Mouse (Mus musculus) ES-E14 (cell line): Measurements from ENCODE around the gene Kmt2d. TPM values are rescaled to one million over a fixed set of nuclear protein-coding genes. Genes with fewer than 3 reads are reported as not detected.

ENCODE experiments used
- DNase-seq: peaks from one replicate; pipeline ENCODE4 v3.0.0-alpha.2; 2013; ENCODE audit warnings: low read depth, low spot score
- H3K27ac ChIP-seq: 2 replicates; pipeline ENCODE4 v1.5.1; 2012; ENCODE audit warnings: low read depth, mild to moderate bottlenecking, low read length, moderate library complexity, mixed read lengths; ENCODE audit not compliant: poor library complexity, insufficient read depth, severe bottlenecking
- H3K36me3 ChIP-seq: 2 replicates; pipeline ENCODE4 v1.6.1; 2012; ENCODE audit warnings: mild to moderate bottlenecking, low read length, moderate library complexity, mixed read lengths; ENCODE audit not compliant: control insufficient read depth, poor library complexity, insufficient read depth, severe bottlenecking
- H3K4me1 ChIP-seq, 2 experiments: fragments of 150-350 bp in 1 of 2; sonication (generic) in 1 of 2; 2 replicates each; pipeline ENCODE4 v1.6.1; 2012; ENCODE audit warnings: low read length in 2 of 2, mild to moderate bottlenecking in 1 of 2, mixed read lengths in 1 of 2; ENCODE audit not compliant: control insufficient read depth in 2 of 2, insufficient read depth in 2 of 2, poor library complexity in 1 of 2
- H3K4me3 ChIP-seq, 2 experiments: fragments of 150-350 bp in 1 of 2; sonication (generic) in 1 of 2; 2 replicates each; pipeline ENCODE4 v1.5.1; 2012; ENCODE audit warnings: low read length in 2 of 2, low read depth in 1 of 2, mild to moderate bottlenecking in 1 of 2, mixed read lengths in 1 of 2; ENCODE audit not compliant: insufficient read depth in 1 of 2, poor library complexity in 1 of 2, severe bottlenecking in 1 of 2
- H3K9ac ChIP-seq: 2 replicates; pipeline ENCODE4 v1.6.1; 2012; ENCODE audit warnings: low read depth, mild to moderate bottlenecking, low read length, mixed read lengths; ENCODE audit not compliant: poor library complexity, insufficient read depth, severe bottlenecking
- H3K9me3 ChIP-seq: fragments of 150-350 bp; sonication (generic); 2 replicates; pipeline ENCODE4 v1.6.1; 2012; ENCODE audit warnings: low read depth, mild to moderate bottlenecking, low read length; ENCODE audit not compliant: control insufficient read depth, insufficient read depth
- CHD2 ChIP-seq: IDR thresholded peaks from 2 replicates; pipeline ENCODE4 v1.6.1; 2014; ENCODE audit warnings: mild to moderate bottlenecking, low read depth, low read length, inconsistent platforms
- HCFC1 ChIP-seq: IDR thresholded peaks from 2 replicates; pipeline ENCODE4 v1.6.1; 2012; ENCODE audit warnings: low read length, inconsistent platforms, borderline replicate concordance; ENCODE audit not compliant: insufficient read depth
- MAFK ChIP-seq: IDR thresholded peaks from 2 replicates; pipeline ENCODE4 v1.6.1; 2014; ENCODE audit warnings: mild to moderate bottlenecking, low read depth, low read length, inconsistent platforms; ENCODE audit not compliant: insufficient read depth
- ZC3H11A ChIP-seq: IDR thresholded peaks from 2 replicates; pipeline ENCODE4 v1.6.1; 2012; ENCODE audit warnings: low read depth, mild to moderate bottlenecking, inconsistent platforms, low read length, borderline replicate concordance
- ZNF384 ChIP-seq: IDR thresholded peaks from 2 replicates; pipeline ENCODE4 v1.6.1; 2012; ENCODE audit warnings: low read depth, low read length, inconsistent platforms
- in situ Hi-C, 2 experiments: fragments of 600-800 bp; cut with MboI; formaldehyde crosslinking; loops; one replicate each; pipeline ENCODE4 v1.15.1; 2025; ENCODE audit warnings: low sequenced_read_pairs in 2 of 2, inconsistent platforms in 1 of 2; ENCODE audit not compliant: unreplicated experiment in 2 of 2
- total RNA-seq: library from RNA; depleted of rRNA; stranded (reverse); fragments of 300-350 nt; gene quantifications from 2 replicates; pipeline ENCODE4 v1.2.3, GENCODE M21; 2012

The Kmt2d gene
- total RNA-seq, 1 experiment = 35.9 TPM

- no peak overlapping the region; a peak in 1 of 4 replicates for H3K4me3 ChIP-seq
- in situ Hi-C loops = loop anchor here in 1 of 2 experiments (25.0 kb wide), 1 partner anchor 297 kb away; the partner anchor contains the start of genes C1ql4 and Dnajc22
- no peak overlapping the region for H3K27ac ChIP-seq
- no peaks in the 10 kb centered on the region for H3K36me3 ChIP-seq
- H3K9ac ChIP-seq = no peak overlapping the region
- peaks cover 0 to 26% of the 10 kb centered on the region in 2 experiments; a peak in 1 of 4 replicates for H3K4me1 ChIP-seq
- H3K9me3 ChIP-seq = no peaks in the 10 kb centered on the region
- DNase-seq = no peak
- no peak for TF ChIP-seq MAFK
- no peak for TF ChIP-seq CHD2
- TF ChIP-seq ZNF384 = no peak
- no peak for TF ChIP-seq HCFC1
- no peak for TF ChIP-seq ZC3H11A
Measured at GRCm38 (mm10) chr15:98790761-98791160, 80.2 kb downstream of the Kmt2d start.

- Histone ChIP-seq H3K4me1 (peaks cover 0 to 24% of the 10 kb centered on the region in 2 experiments; a peak in 1 of 4 replicates), H3K36me3 (no peaks in the 10 kb centered on the region), H3K9ac (no peak within 1 kb of the TSS), H3K4me3 (peak within 1 kb of the TSS in 1 of 2 experiments; percentile 22; a peak in 1 of 4 replicates), H3K27ac (no peak within 1 kb of the TSS), H3K9me3 (no peaks in the 10 kb centered on the region)
- in situ Hi-C loops = loop anchor here in 1 of 2 experiments (25.0 kb wide), 1 partner anchor 297 kb away; the partner anchor contains the start of genes C1ql4 and Dnajc22
- no peak for DNase-seq
- TF ChIP-seq HCFC1 = no peak
- no peak for TF ChIP-seq ZC3H11A
- TF ChIP-seq ZNF384 = no peak
- no peak for TF ChIP-seq MAFK
- TF ChIP-seq CHD2 = no peak
Measured at GRCm38 (mm10) chr15:98789661-98790535, 81.1 kb downstream of the Kmt2d start, which contains the start of gene Wnt1. Gene Wnt1 (plus strand): TSS chr15:98789857.

- DNase-seq = no peak
- TF ChIP-seq HCFC1 (no peak), ZC3H11A (no peak), MAFK (no peak), ZNF384 (no peak), CHD2 (no peak)
- no peaks in the 10 kb centered on the region for H3K9me3 ChIP-seq
- H3K9ac ChIP-seq = no peak overlapping the region
- peak overlapping the region in 1 of 2 experiments; percentile 22; a peak in 1 of 4 replicates for H3K4me3 ChIP-seq
- H3K4me1 ChIP-seq = peaks cover 0 to 24% of the 10 kb centered on the region in 2 experiments; a peak in 1 of 4 replicates
- in situ Hi-C loops = loop anchor here in 1 of 2 experiments (25.0 kb wide), 1 partner anchor 298 kb away; the partner anchor contains the start of genes C1ql4 and Dnajc22
- H3K36me3 ChIP-seq = no peaks in the 10 kb centered on the region
- H3K27ac ChIP-seq = no peak overlapping the region
Measured at GRCm38 (mm10) chr15:98788972-98789660, 81.9 kb downstream of the Kmt2d start.

GRCm38 (mm10) chr15:98787930-98788329 lies 83.1 kb downstream of the Kmt2d start:
- Histone ChIP-seq H3K27ac (no peak overlapping the region), H3K36me3 (no peaks in the 10 kb centered on the region), H3K9ac (no peak overlapping the region), H3K9me3 (no peaks in the 10 kb centered on the region), H3K4me3 (no peak overlapping the region), H3K4me1 (peaks cover 0 to 21% of the 10 kb centered on the region in 2 experiments; a peak in 1 of 4 replicates)
- in situ Hi-C loops = loop anchor here in 1 of 2 experiments (25.0 kb wide), 1 partner anchor 299 kb away; the partner anchor contains the start of genes C1ql4 and Dnajc22
- TF ChIP-seq HCFC1 (no peak), ZC3H11A (no peak), ZNF384 (no peak), MAFK (no peak), CHD2 (no peak)
- no peak for DNase-seq
